ENCODE assay signal across 25 mouse cellular contexts in genomic region chr9:88500112-88500511, GRCm38 (mm10). TPM values are rescaled to one million over a fixed set of nuclear protein-coding genes. Genes with fewer than 3 reads are reported as not detected.
A peak's percentile ranks its signal among the peaks of the same experiment; 100 is the strongest.
DNase-seq lines count a peak whose midpoint lies in the region; ATAC-seq and TF ChIP-seq lines count a peak whose summit lies in the region.
"Had no signal": no experiment of that assay in that cellular context is flagged by ENCODE, and none has a peak within 500 bp of the region (broad histone marks: within the 10 kb centered on the region; RNA-seq: fewer than 3 reads in every experiment).

No protein-coding gene starts in this region.

- no peak for TF ChIP-seq CTCF in MEL (IDR thresholded peaks at IDR 0.05 in 2 of 3, conservative IDR thresholded peaks at IDR 0.05 in 1 of 3; ENCODE audit: control insufficient read depth in 1 of 3, insufficient read depth in 1 of 3, low read depth in 2 of 3, low read length in 3 of 3, poor library complexity in 1 of 3, severe bottlenecking in 1 of 3)

- ATAC-seq in granulocyte monocyte progenitor cell, adult 5-6 weeks (replicated peaks; ENCODE audit: poor library complexity, severe bottlenecking) = peak; percentile 83
- peak; percentile 90 for ATAC-seq in megakaryocyte progenitor cell, adult 5-6 weeks (replicated peaks; ENCODE audit: poor library complexity)
- no peak for ATAC-seq in megakaryocyte-erythroid progenitor cell, adult 5-6 weeks (replicated peaks; ENCODE audit: low FRiP score, low TSS enrichment, poor library complexity, severe bottlenecking)
- ATAC-seq: CD4-positive, CD25-positive, alpha-beta regulatory T cell, adult 4 months; forebrain, embryonic 13.5 days; forebrain, embryonic 15.5 days; forebrain, postnatal 0 days had no signal

- no peaks in the 10 kb centered on the region for H3K79me2 ChIP-seq in MEL (ENCODE audit: control insufficient read depth, insufficient read depth, low read length, poor library complexity)

- TF ChIP-seq POLR2A in MEL (IDR thresholded peaks at IDR 0.05; ENCODE audit: control insufficient read depth in 1 of 2, insufficient read depth in 1 of 2, low read depth in 1 of 2, low read length in 2 of 2, poor library complexity in 1 of 2) = no peak

- H3K9me3 ChIP-seq in MEL (replicated peaks; ENCODE audit: insufficient read depth, low read length) = no peaks in the 10 kb centered on the region
- H3K9me3 ChIP-seq: embryonic facial prominence, embryonic 10.5 days; embryonic facial prominence, embryonic 12.5 days; forebrain, embryonic 13.5 days; forebrain, embryonic 15.5 days; G1E had no signal

- H3K4me1 ChIP-seq in MEL (ENCODE audit: control insufficient read depth in 1 of 2, insufficient read depth in 2 of 2, low read length in 2 of 2) = 0 out of 4 replicates have a peak, but pooled peaks cover 0 to 2% of the 10 kb centered on the region in 2 experiments
- H3K4me1 ChIP-seq: embryonic facial prominence, embryonic 10.5 days; embryonic facial prominence, embryonic 12.5 days; forebrain, embryonic 15.5 days had no signal

- no peak for TF ChIP-seq EP300 in MEL (IDR thresholded peaks at IDR 0.05; ENCODE audit: low read depth in 1 of 2, low read length in 2 of 2)

- H3K36me3 ChIP-seq in MEL (ENCODE audit: control insufficient read depth in 1 of 2, insufficient read depth in 2 of 2, low read length in 2 of 2) = no peaks in the 10 kb centered on the region
- H3K36me3 ChIP-seq: embryonic facial prominence, embryonic 10.5 days; embryonic facial prominence, embryonic 12.5 days; forebrain, embryonic 15.5 days; G1E had no signal

- H3K9ac ChIP-seq in MEL (ENCODE audit: control insufficient read depth, low read depth, low read length, poor library complexity, severe bottlenecking) = no peak overlapping the region
- H3K9ac ChIP-seq: embryonic facial prominence, embryonic 12.5 days; forebrain, embryonic 13.5 days; forebrain, embryonic 15.5 days; forebrain, postnatal 0 days had no signal

- peaks cover 15% of the 10 kb centered on the region in 2 experiments for H3K27me3 ChIP-seq in MEL (ENCODE audit: control insufficient read depth in 1 of 2, insufficient read depth in 2 of 2, low read length in 2 of 2)
- H3K27me3 ChIP-seq: CH12.LX; embryonic facial prominence, embryonic 12.5 days; forebrain, embryonic 13.5 days; forebrain, embryonic 15.5 days had no signal

- TF ChIP-seq RAD21 in MEL (IDR thresholded peaks at IDR 0.05; ENCODE audit: low read depth, low read length) = no peak

- H3K4me3 ChIP-seq in MEL (ENCODE audit: control insufficient read depth in 1 of 2, insufficient read depth in 1 of 2, low read depth in 2 of 2, low read length in 2 of 2) = no peak overlapping the region
- H3K4me3 ChIP-seq: embryonic facial prominence, embryonic 10.5 days; embryonic facial prominence, embryonic 12.5 days; forebrain, embryonic 13.5 days; forebrain, embryonic 15.5 days had no signal

- DNase-seq in 416B (ENCODE audit: low read depth) = peak; percentile 79
- no peak for DNase-seq in MEL (ENCODE audit: low read depth, low spot score)
- DNase-seq in left cerebral cortex, postnatal 36 days (ENCODE audit: low spot score in 2 of 2) = no peak
- DNase-seq in thymus, postnatal 4 days = no peak
- DNase-seq: adrenal gland, adult 2 months; adrenal gland, postnatal 10 days; adrenal gland, postnatal 25 days; B cell, adult 2 months; cerebellum, adult 11 months; cerebellum, adult 18-20 months; cerebellum, adult 8-10 months; cerebellum, adult 9-11 months; cerebellum, postnatal 14 days; cerebellum, postnatal 36 days; forebrain, postnatal 0 days had no signal

- H3K27ac ChIP-seq in MEL (ENCODE audit: control insufficient read depth, low read depth, low read length) = no peak overlapping the region
- H3K27ac ChIP-seq: embryonic facial prominence, embryonic 10.5 days; embryonic facial prominence, embryonic 12.5 days; forebrain, embryonic 13.5 days; forebrain, embryonic 15.5 days had no signal

- intact Hi-C loops in left cerebral cortex, postnatal 36 days (cut with DNase I) = no loop called here

TF ChIP-seq in MEL, 35 proteins besides CTCF, POLR2A, EP300 and RAD21:
- TF ChIP-seq MYB (IDR thresholded peaks at IDR 0.05; ENCODE audit: low read depth, low read length) = no peak
- TF ChIP-seq HCFC1 (IDR thresholded peaks at IDR 0.05; ENCODE audit: low read depth, low read length) = no peak
- TF ChIP-seq MAFK (IDR thresholded peaks at IDR 0.05; ENCODE audit: borderline replicate concordance, low read depth, low read length) = no peak
- no peak for TF ChIP-seq NRF1 (IDR thresholded peaks at IDR 0.05; ENCODE audit: insufficient read depth, low read depth, low read length, poor library complexity, severe bottlenecking)
- TF ChIP-seq TCF12 (IDR thresholded peaks at IDR 0.05; ENCODE audit: low read depth, low read length) = no peak
- TF ChIP-seq MAZ (IDR thresholded peaks at IDR 0.05; ENCODE audit: low read depth, low read length) = no peak
- TF ChIP-seq USF1 (IDR thresholded peaks at IDR 0.05; ENCODE audit: low read depth, low read length) = peak; percentile 59

RNA-seq across cellular contexts. Expression of gene Syncrip, which starts 17.7 kb away (rescaled TPM):
- 153 and 156 TPM in 2 replicates for total RNA-seq in MEL (2012; rRNA removed)
- 100 to 1,000 TPM; 125 to 162 TPM for polyA plus RNA-seq in MEL (2012; ENCODE audit: insufficient read depth in 1 of 2, insufficient read length in 2 of 2, low read depth in 1 of 2, low replicate concordance in 2 of 2, missing spikeins in 1 of 2)
- 231 and 250 TPM in 2 replicates for total RNA-seq in granulocyte monocyte progenitor cell, adult 5-6 weeks (2014; fragmentation: Nextera tagmentation)
- 274 and 276 TPM in 2 replicates for total RNA-seq in granulocyte monocyte progenitor cell, adult 5-6 weeks (2017)
- 250 and 274 TPM in 2 replicates for total RNA-seq in megakaryocyte progenitor cell, adult 5-6 weeks (2015)
- total RNA-seq in megakaryocyte progenitor cell, adult 5-6 weeks (2017) = 254 and 290 TPM in 2 replicates
- total RNA-seq in left cerebral cortex, postnatal 36 days (2021) = 10 to 100 TPM; 58.2 to 67.8 TPM
- total RNA-seq in megakaryocyte-erythroid progenitor cell, adult 5-6 weeks (2014; fragmentation: Nextera tagmentation) = 201 and 242 TPM in 2 replicates
- 352 and 418 TPM in 2 replicates for total RNA-seq in megakaryocyte-erythroid progenitor cell, adult 5-6 weeks (2017)

RNA-seq across cellular contexts. Expression of gene Gm20537, which starts 43.7 kb away (rescaled TPM):
- total RNA-seq in MEL (2012; rRNA removed) = 0.46 TPM in 1 of 2 replicates, not detected in the other
- 10 to 100 TPM in 1 of 2 experiments, not detected in 1; 18.2 TPM for polyA plus RNA-seq in MEL (2012; ENCODE audit: insufficient read depth in 1 of 2, insufficient read length in 2 of 2, low read depth in 1 of 2, low replicate concordance in 2 of 2, missing spikeins in 1 of 2)
- not detected in 2 replicates for total RNA-seq in granulocyte monocyte progenitor cell, adult 5-6 weeks (2014; fragmentation: Nextera tagmentation)
- total RNA-seq in granulocyte monocyte progenitor cell, adult 5-6 weeks (2017) = not detected in 2 replicates
- not detected in 2 replicates for total RNA-seq in megakaryocyte progenitor cell, adult 5-6 weeks (2015)
- total RNA-seq in megakaryocyte progenitor cell, adult 5-6 weeks (2017) = not detected in 2 replicates
- total RNA-seq in left cerebral cortex, postnatal 36 days (2021) = under 1 TPM in 1 of 2 experiments, not detected in 1; 0.86 TPM
- not detected in 2 replicates for total RNA-seq in megakaryocyte-erythroid progenitor cell, adult 5-6 weeks (2014; fragmentation: Nextera tagmentation)
- total RNA-seq in megakaryocyte-erythroid progenitor cell, adult 5-6 weeks (2017) = not detected in 2 replicates
- total RNA-seq: CH12.LX had no signal
- polyA plus RNA-seq: adrenal gland, adult 2 months; forebrain, postnatal 0 days had no signal

RNA-seq across cellular contexts. Expression of gene Zfp949, which starts 47.7 kb away (rescaled TPM):
- total RNA-seq in MEL (2012; rRNA removed) = 3.3 and 4.6 TPM in 2 replicates
- polyA plus RNA-seq in MEL (2012; ENCODE audit: insufficient read depth in 1 of 2, insufficient read length in 2 of 2, low read depth in 1 of 2, low replicate concordance in 2 of 2, missing spikeins in 1 of 2) = 1 to 10 TPM in 1 of 2 experiments, not detected in 1; 4.5 TPM
- 8.9 and 12.4 TPM in 2 replicates for total RNA-seq in granulocyte monocyte progenitor cell, adult 5-6 weeks (2014; fragmentation: Nextera tagmentation)
- total RNA-seq in granulocyte monocyte progenitor cell, adult 5-6 weeks (2017) = 7.3 and 10.6 TPM in 2 replicates
- 8.8 and 11.2 TPM in 2 replicates for total RNA-seq in megakaryocyte progenitor cell, adult 5-6 weeks (2015)
- total RNA-seq in megakaryocyte progenitor cell, adult 5-6 weeks (2017) = 10.2 and 10.4 TPM in 2 replicates
- total RNA-seq in left cerebral cortex, postnatal 36 days (2021) = 10 to 100 TPM; 22.4 to 23.8 TPM
- 8.7 and 11.2 TPM in 2 replicates for total RNA-seq in megakaryocyte-erythroid progenitor cell, adult 5-6 weeks (2014; fragmentation: Nextera tagmentation)
- total RNA-seq in megakaryocyte-erythroid progenitor cell, adult 5-6 weeks (2017) = 9.9 and 11.4 TPM in 2 replicates
